Mouse (Mus musculus): Measurements from ENCODE around the gene Mfsd7a. TPM values are rescaled to one million over a fixed set of nuclear protein-coding genes. Genes with fewer than 3 reads are reported as not detected.

The Mfsd7a gene
- total and polyA plus RNA-seq, 2 experiments from 2014 or later = 0.05 to 0.12 TPM

DNA sequence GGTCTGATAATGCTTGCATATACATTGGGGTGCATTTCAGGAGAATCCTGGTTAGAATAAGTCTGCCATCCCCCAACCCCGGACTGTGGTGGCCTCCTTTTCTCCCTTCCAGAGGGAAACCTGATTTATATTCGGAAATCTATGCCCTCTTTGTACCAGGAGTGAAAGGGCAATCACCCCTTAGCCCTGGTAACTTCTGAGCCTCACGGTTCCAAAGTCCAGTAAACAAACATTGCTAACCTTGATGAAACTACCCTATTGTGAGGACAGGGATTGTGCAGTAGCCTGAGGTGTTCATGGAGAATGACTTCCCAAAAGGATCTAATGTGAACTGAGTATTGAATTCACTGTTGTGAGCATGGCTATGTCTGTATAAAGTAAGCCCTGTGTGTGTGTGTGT lies 5.4 kb upstream of the Mfsd7a start:
- no peak overlapping the region for H3K4me3 ChIP-seq (ENCODE audit: low read depth, low read length)
- no peaks in the 10 kb centered on the region for H3K36me3 ChIP-seq (ENCODE audit: insufficient read depth)
- no peaks in the 10 kb centered on the region for H3K4me1 ChIP-seq (ENCODE audit: insufficient read depth)
- no peaks in the 10 kb centered on the region for H3K9me3 ChIP-seq (ENCODE audit: low read length)
- ATAC-seq (no peak), DNase-seq (no peak)
- no peaks in the 10 kb centered on the region; the same call in 1 of the 2 replicates for H3K27me3 ChIP-seq (ENCODE audit: insufficient read depth, low read length)
- no peak for TF ChIP-seq CTCF (IDR thresholded peaks at IDR 0.05; ENCODE audit: low read depth)
- H3K9ac ChIP-seq = no peak overlapping the region
- H3K27ac ChIP-seq (ENCODE audit: low read depth, low read length) = no peak overlapping the region
- no peak overlapping the region for H3K4me2 ChIP-seq (ENCODE audit: low read depth)
- 58% methylated on average over 3 of the region's 3 CpGs for WGBS

DNA sequence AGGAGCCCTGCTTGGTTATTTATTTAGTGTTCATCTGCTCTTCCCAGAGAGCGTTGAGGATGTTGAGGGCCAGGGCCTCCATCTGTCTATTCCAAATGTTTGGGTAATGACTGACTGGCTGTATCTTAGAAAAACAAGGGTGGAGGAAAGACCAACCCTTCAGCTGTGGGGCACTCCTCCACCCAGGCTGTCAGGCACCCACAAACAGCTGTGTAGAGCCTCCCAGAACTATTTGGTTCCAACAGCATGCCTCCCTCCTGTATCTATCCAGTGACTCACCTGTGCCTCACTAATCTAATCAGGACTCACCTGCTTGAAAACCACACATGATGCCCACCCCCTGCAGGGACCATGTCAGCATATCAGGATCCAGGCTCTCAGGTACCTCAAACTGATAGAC lies 3.7 kb upstream of the Mfsd7a start:
- no peaks in the 10 kb centered on the region for H3K9me3 ChIP-seq (ENCODE audit: low read length)
- no peak overlapping the region for H3K4me3 ChIP-seq (ENCODE audit: low read depth, low read length)
- no peaks in the 10 kb centered on the region for H3K4me1 ChIP-seq (ENCODE audit: insufficient read depth)
- H3K9ac ChIP-seq = no peak overlapping the region
- H3K4me2 ChIP-seq (ENCODE audit: low read depth) = no peak overlapping the region
- 95% methylated on average over 1 of the region's 1 CpGs for WGBS
- peaks cover 5% of the 10 kb centered on the region for H3K27me3 ChIP-seq (ENCODE audit: insufficient read depth, low read length)
- no peak overlapping the region for H3K27ac ChIP-seq (ENCODE audit: low read depth, low read length)
- DNase-seq (no peak), ATAC-seq (no peak)
- H3K36me3 ChIP-seq (ENCODE audit: insufficient read depth) = no peaks in the 10 kb centered on the region
- TF ChIP-seq CTCF (IDR thresholded peaks at IDR 0.05; ENCODE audit: low read depth) = no peak

DNA sequence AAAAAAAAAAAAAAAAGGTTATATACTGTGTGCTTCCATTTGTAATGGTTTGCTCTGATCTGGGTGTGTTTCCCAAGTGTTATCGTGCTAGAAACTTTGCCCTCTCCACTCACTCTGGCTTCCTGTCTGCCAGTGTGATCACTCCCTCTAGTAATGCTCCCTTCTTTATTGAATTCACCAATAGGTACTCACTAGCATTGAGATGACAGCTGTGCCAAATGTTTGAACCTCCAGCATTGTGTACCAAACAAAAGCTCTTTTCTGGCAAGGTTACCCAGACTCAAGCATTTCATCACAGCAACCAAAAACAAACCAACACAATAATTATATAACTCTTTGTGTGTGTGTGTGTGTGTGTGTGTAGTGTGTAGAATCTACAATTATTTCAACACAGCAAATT lies 2.9 kb upstream of the Mfsd7a start:
- Histone ChIP-seq H3K27me3 (ENCODE audit: insufficient read depth, low read length) (peaks cover 5% of the 10 kb centered on the region), H3K36me3 (ENCODE audit: insufficient read depth) (no peaks in the 10 kb centered on the region), H3K4me3 (ENCODE audit: low read depth, low read length) (no peak overlapping the region), H3K9me3 (ENCODE audit: low read length) (no peaks in the 10 kb centered on the region), H3K27ac (ENCODE audit: low read depth, low read length) (no peak overlapping the region), H3K4me2 (ENCODE audit: low read depth) (no peak overlapping the region), H3K9ac (no peak overlapping the region), H3K4me1 (ENCODE audit: insufficient read depth) (no peaks in the 10 kb centered on the region)
- 75% methylated on average over 1 of the region's 1 CpGs for WGBS
- DNase-seq (no peak), ATAC-seq (no peak)
- TF ChIP-seq CTCF (IDR thresholded peaks at IDR 0.05; ENCODE audit: low read depth) = no peak

DNA sequence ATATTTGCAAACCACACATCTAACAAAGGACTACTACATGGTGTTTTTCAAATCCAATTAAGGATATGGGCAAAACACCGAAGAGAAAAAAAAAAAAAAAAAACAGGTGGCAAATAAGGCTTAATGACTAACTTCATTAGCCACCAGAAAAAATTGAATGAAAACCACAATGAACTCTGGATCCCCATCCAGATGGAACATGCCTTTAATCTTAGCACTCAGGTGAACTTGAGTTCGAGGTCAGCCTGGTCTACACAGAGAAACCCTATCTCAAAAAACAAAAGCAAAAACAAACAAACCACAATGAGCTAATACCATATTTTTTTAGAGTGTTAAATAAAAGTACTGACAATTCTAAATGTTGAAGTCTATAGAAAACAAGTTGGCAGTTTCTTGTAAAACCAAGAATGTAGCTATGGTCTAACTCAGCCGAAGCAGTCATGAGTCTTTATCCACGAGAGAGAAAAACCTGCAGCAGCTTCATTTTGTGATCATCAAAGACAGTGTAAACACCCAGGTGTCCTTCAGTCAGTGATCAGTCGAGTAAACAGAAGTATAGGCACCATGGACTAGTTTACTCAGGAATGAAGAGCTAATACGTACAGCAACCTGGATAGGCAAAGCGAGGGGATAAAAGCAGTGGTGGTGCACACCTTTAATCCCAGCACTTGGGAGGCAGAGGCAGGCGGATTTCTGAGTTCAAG lies 2.3 kb upstream of the Mfsd7a start:
- H3K36me3 ChIP-seq (ENCODE audit: insufficient read depth) = no peaks in the 10 kb centered on the region
- H3K27ac ChIP-seq (ENCODE audit: low read depth, low read length) = no peak overlapping the region
- no peak for TF ChIP-seq CTCF (IDR thresholded peaks at IDR 0.05; ENCODE audit: low read depth)
- DNase-seq (no peak), ATAC-seq (no peak)
- H3K27me3 ChIP-seq (ENCODE audit: insufficient read depth, low read length) = peaks cover 5% of the 10 kb centered on the region
- H3K4me2 ChIP-seq (ENCODE audit: low read depth) = no peak overlapping the region
- H3K9me3 ChIP-seq (ENCODE audit: low read length) = no peaks in the 10 kb centered on the region
- no peak overlapping the region for H3K4me3 ChIP-seq (ENCODE audit: low read depth, low read length)
- WGBS = 74% methylated on average over 8 of the region's 8 CpGs
- H3K9ac ChIP-seq = no peak overlapping the region
- H3K4me1 ChIP-seq (ENCODE audit: insufficient read depth) = no peaks in the 10 kb centered on the region

DNA sequence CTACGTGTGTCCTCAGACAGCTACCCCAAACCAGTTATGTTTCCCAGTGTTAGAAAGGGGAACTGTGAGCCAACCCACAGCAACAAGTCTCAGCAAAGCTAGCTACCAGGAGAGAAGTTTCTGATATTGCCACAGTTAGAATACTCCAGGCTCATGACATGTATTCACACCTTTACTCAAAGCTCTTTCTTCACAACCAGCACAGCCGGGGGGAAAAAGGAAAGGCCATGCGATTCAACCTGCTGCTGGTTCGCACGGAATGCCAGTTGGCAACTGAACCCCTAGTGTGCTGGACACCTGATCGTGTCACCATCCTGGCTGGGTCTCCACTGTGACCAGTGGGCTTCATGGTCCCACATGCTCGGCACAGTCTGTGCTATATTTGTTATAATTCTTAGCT lies 834 bp downstream of the Mfsd7a start:
- no peak for ATAC-seq
- H3K36me3 ChIP-seq (ENCODE audit: insufficient read depth) = no peaks in the 10 kb centered on the region
- no peak overlapping the region for H3K4me3 ChIP-seq (ENCODE audit: low read depth, low read length)
- peaks cover 5% of the 10 kb centered on the region for H3K27me3 ChIP-seq (ENCODE audit: insufficient read depth, low read length)
- H3K4me1 ChIP-seq (ENCODE audit: insufficient read depth) = no peaks in the 10 kb centered on the region
- TF ChIP-seq CTCF (IDR thresholded peaks at IDR 0.05; ENCODE audit: low read depth) = no peak
- no peak overlapping the region for H3K9ac ChIP-seq
- 82% methylated on average over 7 of the region's 7 CpGs for WGBS
- no peaks in the 10 kb centered on the region for H3K9me3 ChIP-seq (ENCODE audit: low read length)
- H3K27ac ChIP-seq (ENCODE audit: low read depth, low read length) = no peak overlapping the region
- H3K4me2 ChIP-seq (ENCODE audit: low read depth) = no peak overlapping the region
- no peak for DNase-seq

DNA sequence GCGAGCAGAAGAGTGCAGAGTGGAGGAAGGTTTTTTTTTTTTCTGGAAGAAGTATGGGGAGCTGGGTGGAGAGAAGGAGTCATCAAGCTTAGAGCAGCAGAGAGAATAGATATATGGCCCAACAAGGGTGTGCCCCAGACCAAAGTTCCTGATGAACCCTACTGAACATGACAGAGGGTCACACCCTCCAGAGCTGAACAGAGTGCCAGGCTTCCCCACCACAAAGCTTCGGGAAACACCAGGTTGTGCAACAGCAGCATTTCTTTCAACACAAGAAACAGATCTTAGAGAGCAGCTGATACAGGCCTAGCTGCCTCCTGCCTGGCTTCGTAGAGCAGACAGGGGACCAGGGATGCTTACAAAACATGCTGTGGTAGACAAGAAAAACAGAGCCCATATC lies 1.7 kb downstream of the Mfsd7a start:
- Histone ChIP-seq H3K27me3 (ENCODE audit: insufficient read depth, low read length) (peaks cover 5% of the 10 kb centered on the region), H3K9me3 (ENCODE audit: low read length) (no peaks in the 10 kb centered on the region), H3K4me3 (ENCODE audit: low read depth, low read length) (no peak overlapping the region), H3K4me2 (ENCODE audit: low read depth) (no peak overlapping the region), H3K9ac (no peak overlapping the region), H3K4me1 (ENCODE audit: insufficient read depth) (no peaks in the 10 kb centered on the region), H3K27ac (ENCODE audit: low read depth, low read length) (no peak overlapping the region), H3K36me3 (ENCODE audit: insufficient read depth) (no peaks in the 10 kb centered on the region)
- WGBS = 88% methylated on average over 3 of the region's 3 CpGs
- no peak for TF ChIP-seq CTCF (IDR thresholded peaks at IDR 0.05; ENCODE audit: low read depth)
- DNase-seq (no peak), ATAC-seq (no peak)

DNA sequence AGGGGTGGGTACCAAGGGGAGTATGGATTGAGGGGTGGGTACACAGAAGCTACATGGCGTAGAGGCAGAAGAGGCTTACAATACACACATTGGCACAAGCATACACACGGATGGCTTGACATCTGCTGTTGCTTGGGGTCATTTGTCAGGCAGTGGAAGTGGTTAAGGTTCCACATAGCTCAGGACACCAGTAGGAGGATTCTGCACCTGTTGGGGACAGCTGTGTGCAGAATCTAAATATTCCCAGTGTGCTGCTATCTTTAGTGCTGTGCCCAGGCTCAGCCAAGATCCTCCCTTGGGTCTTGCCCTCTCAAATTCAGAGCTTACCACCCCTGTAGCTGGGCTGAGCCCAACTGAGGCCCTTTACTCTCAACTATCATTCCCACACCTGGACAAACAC lies 12.6 kb downstream of the Mfsd7a start:
- WGBS = 81% methylated on average over 2 of the region's 2 CpGs
- ATAC-seq = no peak
- Histone ChIP-seq H3K36me3 (ENCODE audit: insufficient read depth) (peaks cover 13% of the 10 kb centered on the region), H3K27me3 (ENCODE audit: insufficient read depth, low read length) (no peaks in the 10 kb centered on the region), H3K4me3 (ENCODE audit: low read depth, low read length) (no peak overlapping the region), H3K9ac (no peak overlapping the region), H3K27ac (ENCODE audit: low read depth, low read length) (no peak overlapping the region), H3K4me2 (ENCODE audit: low read depth) (no peak overlapping the region), H3K4me1 (ENCODE audit: insufficient read depth) (peaks cover 5% of the 10 kb centered on the region; the same call in 1 of the 2 replicates), H3K9me3 (ENCODE audit: low read length) (no peaks in the 10 kb centered on the region)
- DNase-seq = no peak
- no peak for TF ChIP-seq CTCF (IDR thresholded peaks at IDR 0.05; ENCODE audit: low read depth)
